Mouse (Mus musculus): ENCODE measurements around the gene Scnn1b. TPM values are rescaled to one million over a fixed set of nuclear protein-coding genes. Genes with fewer than 3 reads are reported as not detected.

Gene Scnn1b
- polyA plus RNA-seq, 1 experiment from 2014 or later: 0.45 TPM

- Histone ChIP-seq H3K27ac (replicated peaks) (no peak overlapping the region), H3K36me3 (replicated peaks) (no peaks in the 10 kb centered on the region), H3K4me3 (no peak overlapping the region), H3K27me3 (replicated peaks; ENCODE audit: low read depth, poor library complexity, severe bottlenecking) (no peaks in the 10 kb centered on the region), H3K9me3 (no peaks in the 10 kb centered on the region), H3K4me1 (peaks cover 17% of the 10 kb centered on the region)
- 50% methylated on average over 3 of the region's 3 CpGs for WGBS
- no peak for DNase-seq (ENCODE audit: low spot score)
Measured at GRCm38 (mm10) chr7:121873998-121874397, 9.2 kb downstream of the Scnn1b start.

GRCm38 (mm10) chr7:121874784-121875183 lies 9.9 kb downstream of the Scnn1b start:
- H3K4me1 ChIP-seq: peaks cover 17% of the 10 kb centered on the region
- no peaks in the 10 kb centered on the region for H3K36me3 ChIP-seq (replicated peaks)
- 89% methylated on average over 7 of the region's 7 CpGs for WGBS
- H3K4me3 ChIP-seq: no peak overlapping the region
- H3K27ac ChIP-seq (replicated peaks): no peak overlapping the region
- H3K9me3 ChIP-seq: no peaks in the 10 kb centered on the region
- DNase-seq (ENCODE audit: low spot score): no peak
- no peaks in the 10 kb centered on the region for H3K27me3 ChIP-seq (replicated peaks; ENCODE audit: low read depth, poor library complexity, severe bottlenecking)

- no peak overlapping the region for H3K27ac ChIP-seq (replicated peaks)
- H3K36me3 ChIP-seq (replicated peaks): no peaks in the 10 kb centered on the region
- H3K27me3 ChIP-seq (replicated peaks; ENCODE audit: low read depth, poor library complexity, severe bottlenecking): no peaks in the 10 kb centered on the region
- H3K9me3 ChIP-seq: no peaks in the 10 kb centered on the region
- H3K4me1 ChIP-seq: peaks cover 4% of the 10 kb centered on the region; the same call in 1 of the 2 replicates
- H3K4me3 ChIP-seq: no peak overlapping the region
- WGBS: 90% methylated on average over 4 of the region's 4 CpGs
- DNase-seq (ENCODE audit: low spot score): no peak
Measured at GRCm38 (mm10) chr7:121880246-121880645, 15.4 kb downstream of the Scnn1b start.

- no peaks in the 10 kb centered on the region for H3K27me3 ChIP-seq (replicated peaks; ENCODE audit: low read depth, poor library complexity, severe bottlenecking)
- no peak overlapping the region for H3K27ac ChIP-seq (replicated peaks)
- no peak overlapping the region for H3K4me3 ChIP-seq
- H3K4me1 ChIP-seq: no peaks in the 10 kb centered on the region
- H3K9me3 ChIP-seq: no peaks in the 10 kb centered on the region
- no peaks in the 10 kb centered on the region for H3K36me3 ChIP-seq (replicated peaks)
- no peak for DNase-seq (ENCODE audit: low spot score)
- 91% methylated on average over 13 of the region's 13 CpGs for WGBS
Measured at GRCm38 (mm10) chr7:121890636-121891360, 26.0 kb downstream of the Scnn1b start.

GRCm38 (mm10) chr7:121896689-121897088 lies 31.9 kb downstream of the Scnn1b start:
- H3K27ac ChIP-seq (replicated peaks): no peak overlapping the region
- no peaks in the 10 kb centered on the region for H3K36me3 ChIP-seq (replicated peaks)
- peaks cover 9% of the 10 kb centered on the region; the same call in 1 of the 2 replicates for H3K4me1 ChIP-seq
- peaks cover 5% of the 10 kb centered on the region; the same call in 1 of the 2 replicates for H3K27me3 ChIP-seq (replicated peaks; ENCODE audit: low read depth, poor library complexity, severe bottlenecking)
- H3K9me3 ChIP-seq: no peaks in the 10 kb centered on the region
- no peak for DNase-seq (ENCODE audit: low spot score)
- WGBS: 52% methylated on average over 6 of the region's 6 CpGs
- H3K4me3 ChIP-seq: no peak overlapping the region

GRCm38 (mm10) chr7:121899311-121899710 lies 34.5 kb downstream of the Scnn1b start:
- Histone ChIP-seq H3K9me3 (no peaks in the 10 kb centered on the region), H3K27ac (replicated peaks) (0 out of 2 replicates have a peak overlapping the region, but pooled peaks have one; percentile 27), H3K36me3 (replicated peaks) (no peaks in the 10 kb centered on the region), H3K4me3 (peak overlapping the region; percentile 27), H3K4me1 (peaks cover 9% of the 10 kb centered on the region; the same call in 1 of the 2 replicates), H3K27me3 (replicated peaks; ENCODE audit: low read depth, poor library complexity, severe bottlenecking) (peaks cover 5% of the 10 kb centered on the region; the same call in 1 of the 2 replicates)
- WGBS: 12% methylated on average over 14 of the region's 14 CpGs
- DNase-seq (ENCODE audit: low spot score): peak; percentile 80

GRCm38 (mm10) chr7:121899940-121900339 lies 35.1 kb downstream of the Scnn1b start:
- H3K4me3 ChIP-seq: peak overlapping the region; percentile 27
- 13% methylated on average over 7 of the region's 7 CpGs for WGBS

GRCm38 (mm10) chr7:121902757-121903411 lies 38.0 kb downstream of the Scnn1b start:
- DNase-seq (ENCODE audit: low spot score): no peak
- 79% methylated on average over 8 of the region's 8 CpGs for WGBS
- H3K4me3 ChIP-seq: no peak overlapping the region

More at GRCm38 (mm10) chr7:121899940-121900339, 35.1 kb downstream of the Scnn1b start:
- Histone ChIP-seq H3K9me3 (no peaks in the 10 kb centered on the region), H3K4me1 (peaks cover 9% of the 10 kb centered on the region; the same call in 1 of the 2 replicates), H3K36me3 (replicated peaks) (no peaks in the 10 kb centered on the region), H3K27me3 (replicated peaks; ENCODE audit: low read depth, poor library complexity, severe bottlenecking) (peaks cover 5% of the 10 kb centered on the region; the same call in 1 of the 2 replicates), H3K27ac (replicated peaks) (peak overlapping the region; percentile 48; the same call in 1 of the 2 replicates)
- peak; percentile 51 for DNase-seq (ENCODE audit: low spot score)

GRCm38 (mm10) chr7:121906879-121907278 lies 42.0 kb downstream of the Scnn1b start:
- Histone ChIP-seq H3K27ac (replicated peaks) (no peak overlapping the region), H3K4me3 (no peak overlapping the region), H3K36me3 (replicated peaks) (no peaks in the 10 kb centered on the region), H3K4me1 (peaks cover 9% of the 10 kb centered on the region; the same call in 1 of the 2 replicates), H3K9me3 (no peaks in the 10 kb centered on the region), H3K27me3 (replicated peaks; ENCODE audit: low read depth, poor library complexity, severe bottlenecking) (no peaks in the 10 kb centered on the region)
- WGBS: 79% methylated on average over 4 of the region's 4 CpGs
- no peak for DNase-seq (ENCODE audit: low spot score)

More at GRCm38 (mm10) chr7:121902757-121903411, 38.0 kb downstream of the Scnn1b start:
- peaks cover 5% of the 10 kb centered on the region; the same call in 1 of the 2 replicates for H3K27me3 ChIP-seq (replicated peaks; ENCODE audit: low read depth, poor library complexity, severe bottlenecking)
- peaks cover 12% of the 10 kb centered on the region; the same call in 1 of the 2 replicates for H3K4me1 ChIP-seq
- H3K36me3 ChIP-seq (replicated peaks): no peaks in the 10 kb centered on the region
- H3K27ac ChIP-seq (replicated peaks): no peak overlapping the region
- no peaks in the 10 kb centered on the region for H3K9me3 ChIP-seq

GRCm38 (mm10) chr7:121912250-121912649 lies 47.4 kb downstream of the Scnn1b start:
- peaks cover 9% of the 10 kb centered on the region; the same call in 1 of the 2 replicates for H3K4me1 ChIP-seq
- H3K27ac ChIP-seq (replicated peaks): no peak overlapping the region
- DNase-seq (ENCODE audit: low spot score): no peak
- H3K4me3 ChIP-seq: no peak overlapping the region
- no peaks in the 10 kb centered on the region for H3K9me3 ChIP-seq
- no peaks in the 10 kb centered on the region for H3K36me3 ChIP-seq (replicated peaks)
- 73% methylated on average over 8 of the region's 8 CpGs for WGBS
- no peaks in the 10 kb centered on the region for H3K27me3 ChIP-seq (replicated peaks; ENCODE audit: low read depth, poor library complexity, severe bottlenecking)

- Histone ChIP-seq H3K27me3 (replicated peaks; ENCODE audit: low read depth, poor library complexity, severe bottlenecking) (no peaks in the 10 kb centered on the region), H3K4me3 (no peak overlapping the region), H3K27ac (replicated peaks) (no peak overlapping the region), H3K36me3 (replicated peaks) (no peaks in the 10 kb centered on the region), H3K4me1 (peaks cover 5% of the 10 kb centered on the region; the same call in 1 of the 2 replicates), H3K9me3 (no peaks in the 10 kb centered on the region)
- DNase-seq (ENCODE audit: low spot score): no peak
- WGBS: 80% methylated on average over 6 of the region's 6 CpGs
Measured at GRCm38 (mm10) chr7:121913944-121914343, 49.1 kb downstream of the Scnn1b start.

GRCm38 (mm10) chr7:121924361-121924760 lies 59.5 kb downstream of the Scnn1b start:
- H3K9me3 ChIP-seq: no peaks in the 10 kb centered on the region
- no peak overlapping the region for H3K27ac ChIP-seq (replicated peaks)
- H3K4me3 ChIP-seq: no peak overlapping the region
- DNase-seq (ENCODE audit: low spot score): no peak
- 93% methylated on average over 7 of the region's 7 CpGs for WGBS
- H3K27me3 ChIP-seq (replicated peaks; ENCODE audit: low read depth, poor library complexity, severe bottlenecking): no peaks in the 10 kb centered on the region
- H3K36me3 ChIP-seq (replicated peaks): peaks cover 50% of the 10 kb centered on the region
- H3K4me1 ChIP-seq: no peaks in the 10 kb centered on the region
